Mouse (Mus musculus) midbrain, embryonic 11.5 days (tissue): ENCODE data around the gene Abtb2. TPM values are rescaled to one million over a fixed set of nuclear protein-coding genes. Genes with fewer than 3 reads are reported as not detected.

Source experiments
- ATAC-seq: fragments of 200-750 bp; cut with Nextera tagmentation; 2 replicates; pipeline ENCODE4 v1.8.0; 2017; ENCODE audit warnings: moderate TSS enrichment, moderate library complexity; ENCODE audit not compliant: low FRiP score
- DNase-seq: peaks from one replicate; pipeline ENCODE4 v3.0.0; 2015; ENCODE audit warnings: low spot score; ENCODE audit errors: missing footprints
- H3K27ac ChIP-seq: fragments of 300-500 bp; sonication (generic); 2 replicates; pipeline ENCODE4 v1.5.1; 2014; ENCODE audit warnings: low read depth, low read length
- H3K27me3 ChIP-seq: fragments of 300-500 bp; sonication (generic); 2 replicates; pipeline ENCODE4 v1.6.1; 2014; ENCODE audit warnings: mild to moderate bottlenecking, low read length, moderate library complexity, mixed read lengths; ENCODE audit not compliant: control insufficient read depth, insufficient read depth
- H3K36me3 ChIP-seq: fragments of 300-500 bp; sonication (generic); 2 replicates; pipeline ENCODE4 v1.6.1; 2014; ENCODE audit warnings: mild to moderate bottlenecking, low read length, moderate library complexity, mixed read lengths; ENCODE audit not compliant: control insufficient read depth, insufficient read depth
- H3K4me1 ChIP-seq: fragments of 300-500 bp; sonication (generic); 2 replicates; pipeline ENCODE4 v1.6.1; 2014; ENCODE audit warnings: low read length; ENCODE audit not compliant: control insufficient read depth, insufficient read depth
- H3K4me2 ChIP-seq: fragments of 300-500 bp; sonication (generic); 2 replicates; pipeline ENCODE4 v1.6.1; 2014; ENCODE audit warnings: mild to moderate bottlenecking, moderate library complexity
- H3K4me3 ChIP-seq: fragments of 300-500 bp; sonication (generic); 2 replicates; pipeline ENCODE4 v1.5.1; 2014; ENCODE audit warnings: low read depth, low read length
- H3K9ac ChIP-seq: fragments of 300-500 bp; sonication (generic); 2 replicates; pipeline ENCODE4 v1.6.1; 2014; ENCODE audit warnings: low read length
- H3K9me3 ChIP-seq: fragments of 300-500 bp; sonication (generic); 2 replicates; pipeline ENCODE4 v1.6.1; 2016; ENCODE audit warnings: low read length; ENCODE audit not compliant: control insufficient read depth
- WGBS: fragments of 180-500 bp; shearing (Covaris S2); extraction: QIAGEN DNeasy Blood & Tissue Kit; methylation state at CpG from one replicate; pipeline ENCODE4 v1.1.7; 2014; 5-methylcytosine and 5-hydroxymethylcytosine counted together
- polyA plus RNA-seq: library from polyadenylated mRNA; unstranded; fragments of >200 nt; fragmentation: Nextera tagmentation; extraction: Ambion mirVana; gene quantifications from 2 replicates; pipeline ENCODE4 v1.2.1, GENCODE M21; 2014

Gene Abtb2
- polyA plus RNA-seq, 1 experiment from 2014 or later = 12.1 TPM

GRCm38 (mm10) chr2:103659167-103659566 is 93.1 kb downstream of the Abtb2 start:
- no peak overlapping the region for H3K9ac ChIP-seq

GRCm38 (mm10) chr2:103659648-103660556 is 93.8 kb downstream of the Abtb2 start:
- Histone ChIP-seq H3K27me3 (no peaks in the 10 kb centered on the region), H3K4me3 (no peak overlapping the region), H3K36me3 (no peaks in the 10 kb centered on the region), H3K27ac (peak overlapping the region; percentile 80), H3K4me1 (peaks cover 30% of the 10 kb centered on the region), H3K4me2 (no peak overlapping the region), H3K9me3 (no peaks in the 10 kb centered on the region), H3K9ac (peak overlapping the region; percentile 42)
- DNase-seq = peak; percentile 89
- WGBS = 59% methylated on average over 15 of the region's 15 CpGs
- ATAC-seq = peak; percentile 43; the same call in 1 of the 2 replicates

More at GRCm38 (mm10) chr2:103659167-103659566, 93.1 kb downstream of the Abtb2 start:
- Histone ChIP-seq H3K4me1 (peaks cover 30% of the 10 kb centered on the region), H3K27ac (no peak overlapping the region), H3K9me3 (no peaks in the 10 kb centered on the region), H3K4me3 (no peak overlapping the region), H3K27me3 (no peaks in the 10 kb centered on the region), H3K36me3 (no peaks in the 10 kb centered on the region), H3K4me2 (no peak overlapping the region)
- ATAC-seq (no peak), DNase-seq (no peak)
- WGBS = 93% methylated on average over 4 of the region's 4 CpGs

- peaks cover 30% of the 10 kb centered on the region for H3K4me1 ChIP-seq
- H3K9me3 ChIP-seq = no peaks in the 10 kb centered on the region
- ATAC-seq = no peak
- H3K27ac ChIP-seq = no peak overlapping the region
- WGBS = 27% methylated on average over 1 of the region's 1 CpGs
- H3K4me2 ChIP-seq = no peak overlapping the region
- DNase-seq = no peak
- H3K9ac ChIP-seq = no peak overlapping the region
- no peak overlapping the region for H3K4me3 ChIP-seq
- no peaks in the 10 kb centered on the region for H3K36me3 ChIP-seq
- H3K27me3 ChIP-seq = no peaks in the 10 kb centered on the region
Observed at GRCm38 (mm10) chr2:103661696-103662095, 95.6 kb downstream of the Abtb2 start.

DNA sequence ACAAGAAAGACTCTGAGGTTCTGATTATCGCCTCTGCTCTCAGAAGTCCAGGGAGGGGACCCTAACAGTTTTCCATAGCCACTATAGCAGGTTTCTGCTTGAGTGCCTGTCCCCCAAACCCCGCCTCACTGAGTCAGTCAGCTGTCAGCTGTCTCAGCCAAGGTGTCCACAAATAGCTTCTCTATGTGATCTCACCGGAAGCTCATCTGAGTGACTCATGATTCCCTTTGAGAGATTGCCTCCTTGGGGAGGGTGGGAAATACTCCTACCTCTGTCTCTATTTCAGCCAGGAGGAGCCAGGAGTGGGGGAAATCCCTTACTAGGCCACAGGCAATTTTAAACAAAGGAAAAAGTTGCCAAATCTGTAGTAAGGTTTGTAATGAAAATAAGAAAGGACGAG is 96.0 kb downstream of the Abtb2 start:
- Histone ChIP-seq H3K27me3 (no peaks in the 10 kb centered on the region), H3K9ac (no peak overlapping the region), H3K27ac (no peak overlapping the region), H3K4me3 (no peak overlapping the region), H3K4me2 (no peak overlapping the region), H3K36me3 (no peaks in the 10 kb centered on the region), H3K9me3 (no peaks in the 10 kb centered on the region), H3K4me1 (peaks cover 30% of the 10 kb centered on the region)
- DNase-seq (no peak), ATAC-seq (no peak)
- WGBS = 65% methylated on average over 4 of the region's 4 CpGs

DNA sequence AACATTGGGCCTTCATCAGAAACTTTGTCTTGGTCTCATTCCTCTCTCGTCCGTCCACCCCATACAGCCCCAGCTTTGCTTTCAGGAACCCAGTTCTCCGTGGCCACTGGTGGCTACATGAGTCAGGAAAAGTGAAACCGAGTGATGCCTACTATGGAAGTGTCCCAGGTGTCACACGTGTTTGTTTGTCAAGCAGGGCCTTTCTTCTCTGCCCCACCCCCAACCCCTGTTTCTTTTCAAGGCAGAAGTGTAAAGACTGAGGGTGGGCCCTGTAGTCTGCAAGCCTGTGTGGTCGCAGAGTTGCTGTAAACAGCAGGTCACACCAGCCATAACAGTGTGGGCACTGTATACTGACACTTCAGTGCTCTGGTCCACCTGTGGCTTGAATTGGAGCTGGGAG is 98.2 kb downstream of the Abtb2 start:
- DNase-seq (no peak), ATAC-seq (no peak)
- Histone ChIP-seq H3K4me3 (no peak overlapping the region), H3K4me1 (peaks cover 26% of the 10 kb centered on the region), H3K9me3 (no peaks in the 10 kb centered on the region), H3K4me2 (no peak overlapping the region), H3K9ac (no peak overlapping the region), H3K27ac (no peak overlapping the region), H3K27me3 (no peaks in the 10 kb centered on the region), H3K36me3 (no peaks in the 10 kb centered on the region)
- 85% methylated on average over 6 of the region's 6 CpGs for WGBS

GRCm38 (mm10) chr2:103667962-103668815 is 102.1 kb downstream of the Abtb2 start:
- Histone ChIP-seq H3K9ac (no peak overlapping the region), H3K36me3 (no peaks in the 10 kb centered on the region), H3K27me3 (no peaks in the 10 kb centered on the region), H3K4me3 (no peak overlapping the region), H3K27ac (no peak overlapping the region), H3K4me2 (no peak overlapping the region), H3K4me1 (peaks cover 6% of the 10 kb centered on the region), H3K9me3 (no peaks in the 10 kb centered on the region)
- DNase-seq = no peak
- 84% methylated on average over 8 of the region's 8 CpGs for WGBS
- ATAC-seq = no peak

DNA sequence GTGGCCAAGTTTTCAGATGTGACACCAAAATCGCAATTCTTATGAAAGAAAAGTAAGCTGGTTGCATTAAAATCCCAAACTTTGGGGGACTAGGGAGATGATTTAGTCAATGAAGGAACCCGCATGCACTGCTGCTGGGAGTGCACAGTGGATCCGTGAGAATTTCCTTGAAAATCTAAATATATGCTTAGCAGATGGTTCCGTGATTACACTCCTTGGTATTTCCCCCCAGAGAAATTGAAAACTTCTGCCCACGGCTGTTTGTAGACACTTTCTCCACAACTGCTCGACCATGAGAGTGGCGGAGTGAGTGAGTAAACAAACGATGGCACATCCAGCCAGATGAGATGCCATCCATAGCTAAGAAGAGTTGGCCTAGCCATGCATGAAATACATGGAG is 102.8 kb downstream of the Abtb2 start:
- H3K36me3 ChIP-seq = no peaks in the 10 kb centered on the region
- H3K4me2 ChIP-seq = no peak overlapping the region
- no peak overlapping the region for H3K27ac ChIP-seq
- WGBS = 87% methylated on average over 8 of the region's 8 CpGs
- ATAC-seq (no peak), DNase-seq (no peak)
- no peaks in the 10 kb centered on the region for H3K9me3 ChIP-seq
- no peaks in the 10 kb centered on the region for H3K27me3 ChIP-seq
- H3K4me3 ChIP-seq = no peak overlapping the region
- no peak overlapping the region for H3K9ac ChIP-seq
- peaks cover 6% of the 10 kb centered on the region for H3K4me1 ChIP-seq

- 86% methylated on average over 4 of the region's 4 CpGs for WGBS
- no peaks in the 10 kb centered on the region for H3K9me3 ChIP-seq
Observed at GRCm38 (mm10) chr2:103669561-103669960, 103.5 kb downstream of the Abtb2 start.

DNA sequence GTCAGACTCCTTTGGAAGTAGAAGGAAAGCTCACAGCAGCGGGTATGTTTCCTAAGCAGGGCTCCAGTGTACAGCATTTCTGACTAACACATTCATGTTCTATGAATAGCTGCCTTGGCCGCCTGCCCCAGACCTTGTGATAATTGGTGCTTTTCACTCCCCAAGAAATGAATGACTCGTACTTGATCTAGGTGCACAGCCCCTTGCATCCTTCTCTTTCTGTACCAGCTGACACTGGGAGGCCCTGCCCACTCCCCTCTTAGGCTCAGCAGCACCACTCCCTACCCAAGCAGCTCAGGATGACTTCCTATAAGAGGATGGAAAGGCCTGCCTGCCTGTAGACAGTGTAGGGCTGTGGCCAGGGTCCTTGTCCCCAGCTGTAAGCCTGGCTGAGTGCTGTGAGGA is 104.2 kb downstream of the Abtb2 start:
- Histone ChIP-seq H3K9ac (no peak overlapping the region), H3K4me3 (no peak overlapping the region), H3K4me2 (no peak overlapping the region), H3K27me3 (no peaks in the 10 kb centered on the region), H3K9me3 (no peaks in the 10 kb centered on the region), H3K36me3 (no peaks in the 10 kb centered on the region), H3K4me1 (peaks cover 6% of the 10 kb centered on the region), H3K27ac (no peak overlapping the region)
- WGBS = 70% methylated on average over 3 of the region's 3 CpGs
- DNase-seq (no peak), ATAC-seq (peak; percentile 70)

More at GRCm38 (mm10) chr2:103669561-103669960, 103.5 kb downstream of the Abtb2 start:
- ATAC-seq (no peak), DNase-seq (no peak)
- Histone ChIP-seq H3K27ac (no peak overlapping the region), H3K4me3 (no peak overlapping the region), H3K9ac (no peak overlapping the region), H3K27me3 (no peaks in the 10 kb centered on the region), H3K4me1 (peaks cover 6% of the 10 kb centered on the region), H3K36me3 (no peaks in the 10 kb centered on the region), H3K4me2 (no peak overlapping the region)
